Mouse (Mus musculus) bone marrow macrophage, adult 2 months (primary cell): ENCODE data around the gene Mef2b. TPM values are rescaled to one million over a fixed set of nuclear protein-coding genes. Genes with fewer than 3 reads are reported as not detected.
A peak's percentile ranks its signal among the peaks of the same experiment; 100 is the strongest.

Experiments used
- H3K27ac ChIP-seq: 2 replicates; pipeline ENCODE4 v1.5.1; 2012; ENCODE audit warnings: low read depth, low read length; ENCODE audit not compliant: insufficient read depth
- H3K4me1 ChIP-seq: 2 replicates; pipeline ENCODE4 v1.6.1; 2012; ENCODE audit warnings: low read length; ENCODE audit not compliant: control insufficient read depth, insufficient read depth
- H3K4me3 ChIP-seq: 2 replicates; pipeline ENCODE4 v1.5.1; 2012; ENCODE audit warnings: mild to moderate bottlenecking, low read length, moderate library complexity; ENCODE audit not compliant: insufficient read depth
- CTCF ChIP-seq: IDR thresholded peaks from 2 replicates; pipeline ENCODE4 v1.5.1; 2012; ENCODE audit warnings: low read depth, mild to moderate bottlenecking, low read length, moderate library complexity
- POLR2A ChIP-seq: IDR thresholded peaks from 2 replicates; pipeline ENCODE4 v1.6.1; 2012; ENCODE audit warnings: mild to moderate bottlenecking, low read depth, low read length, borderline replicate concordance
- polyA plus RNA-seq: library from polyadenylated mRNA; stranded (reverse); fragments of >200 nt; gene quantifications from 2 replicates; pipeline ENCODE4 v1.2.4, GENCODE M21; 2012; ENCODE audit not compliant: missing spikeins, insufficient read depth, insufficient read length

The Mef2b gene
- polyA plus RNA-seq, result not detected in 2 replicates

DNA sequence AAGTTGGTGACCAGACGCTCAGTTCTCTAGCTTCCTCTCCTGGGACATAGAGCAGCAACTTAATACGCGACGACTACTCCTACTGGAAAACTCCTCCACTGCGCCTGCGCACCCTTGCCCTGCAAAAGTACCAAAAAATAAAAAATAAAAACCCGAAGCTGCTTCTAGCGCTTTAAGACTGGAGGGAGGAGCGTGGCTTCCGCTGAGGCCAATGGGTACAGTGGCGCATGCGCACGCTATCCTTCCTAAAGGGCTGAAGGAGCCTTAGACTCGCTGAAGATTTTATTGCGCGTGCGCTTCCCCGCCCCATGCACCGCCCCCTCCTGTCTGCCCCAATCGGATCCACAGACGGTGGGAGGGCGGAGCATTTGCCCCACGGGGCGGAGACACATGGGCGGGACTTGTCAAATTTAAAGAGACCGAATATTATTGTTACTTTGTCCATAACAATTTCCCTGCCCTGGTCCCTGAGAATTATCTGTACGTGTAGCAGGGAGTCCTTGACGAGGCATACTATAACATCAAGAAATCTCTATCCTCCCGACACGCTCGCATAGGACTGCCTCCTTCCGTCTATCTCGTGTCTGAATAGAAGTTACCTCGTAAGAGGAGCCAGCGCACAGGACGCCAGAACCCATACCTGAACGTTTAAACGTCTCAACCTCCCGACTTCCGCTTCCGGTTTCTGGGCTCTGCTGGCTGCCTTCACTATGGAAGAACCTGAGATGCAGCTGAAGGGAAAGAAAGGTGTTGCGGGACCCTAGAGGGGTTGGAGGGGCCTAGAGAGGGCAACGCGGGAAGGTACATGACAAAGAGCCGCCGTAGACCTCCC is at the start of gene Mef2b, which contains the start of the genes Rfxank and Borcs8:
Gene Mef2b (plus strand): TSS at position 686 of the 832 bp plus-strand sequence.
Gene Rfxank (minus strand): TSS at position 129 of the 832 bp plus-strand sequence.
Gene Borcs8 (plus strand): TSS at position 474 of the 832 bp plus-strand sequence.
- Histone ChIP-seq H3K27ac (peak within 1 kb of the TSS; percentile 65), H3K4me1 (peaks cover 13% of the 10 kb centered on the region), H3K4me3 (peak within 1 kb of the TSS; percentile 75)
- no peak for TF ChIP-seq CTCF
- TF ChIP-seq POLR2A, result no peak

DNA sequence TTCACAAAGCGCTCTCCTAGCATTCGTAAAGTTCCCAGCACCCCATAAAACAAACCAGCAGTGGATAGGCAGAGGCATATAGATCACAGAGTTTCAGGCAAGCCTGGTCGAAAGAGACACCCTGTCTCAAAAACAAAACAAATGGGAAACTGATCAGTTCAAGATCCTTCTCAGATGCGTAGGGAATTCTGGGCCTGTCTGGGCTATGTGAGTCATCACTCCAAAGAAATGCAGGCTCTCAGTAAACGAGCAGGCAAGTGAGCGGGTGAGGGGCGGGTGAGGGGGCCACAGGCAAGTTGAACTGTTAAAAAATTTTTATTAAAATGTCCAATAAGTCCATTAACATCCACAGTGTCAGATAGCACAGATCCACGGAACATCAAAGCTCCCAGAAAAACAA is 46.7 kb upstream of the Mef2b start:
- Histone ChIP-seq H3K4me1 (no peaks in the 10 kb centered on the region), H3K27ac (no peak overlapping the region), H3K4me3 (no peak overlapping the region)
- no peak for TF ChIP-seq POLR2A
- TF ChIP-seq CTCF, result no peak

DNA sequence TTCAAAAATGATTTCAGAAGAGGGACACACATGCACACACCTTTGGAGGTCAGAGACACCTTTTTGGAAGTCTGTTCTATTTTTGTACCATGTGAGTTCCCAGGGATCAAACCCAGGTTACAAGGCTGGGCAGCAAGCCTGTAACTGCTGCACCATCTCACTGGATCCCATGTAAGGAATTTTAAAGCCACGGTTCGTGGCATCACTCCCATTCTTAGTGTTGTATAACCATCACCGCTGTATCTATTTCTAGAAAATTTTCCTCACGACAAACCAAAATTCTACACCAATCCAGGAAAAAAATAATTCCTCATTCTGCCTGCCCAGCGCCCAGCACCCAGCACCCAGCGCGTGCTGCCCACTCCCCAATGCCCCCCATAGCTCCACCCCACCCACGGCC is 40.2 kb upstream of the Mef2b start:
- no peaks in the 10 kb centered on the region for H3K4me1 ChIP-seq
- no peak overlapping the region for H3K4me3 ChIP-seq
- no peak for TF ChIP-seq CTCF
- no peak for TF ChIP-seq POLR2A

DNA sequence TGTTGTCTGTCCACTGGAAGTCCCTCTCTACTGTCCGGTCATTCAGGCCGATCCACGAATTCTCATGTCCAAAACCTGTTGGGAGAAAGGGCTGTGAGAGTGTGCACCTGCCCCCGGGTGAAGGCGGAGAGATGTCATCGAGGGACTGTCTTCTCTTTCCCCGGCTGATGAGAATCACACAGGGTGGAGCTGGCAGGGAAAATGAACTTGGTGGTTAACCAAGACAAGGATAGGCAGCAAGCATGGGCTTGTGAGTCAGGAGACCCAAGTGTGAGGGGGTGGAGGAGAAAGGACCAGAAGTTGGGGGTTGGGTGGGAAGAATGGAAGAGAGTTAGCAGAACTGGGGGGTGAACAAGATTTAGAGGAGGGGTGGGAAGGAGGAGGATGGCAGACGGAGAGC is 39.3 kb upstream of the Mef2b start:
- Histone ChIP-seq H3K27ac (no peak overlapping the region), H3K4me1 (peaks cover 5% of the 10 kb centered on the region; the same call in 1 of the 2 replicates), H3K4me3 (no peak overlapping the region)
- TF ChIP-seq CTCF (no peak), POLR2A (no peak)

More for the DNA sequence above, 40.2 kb upstream of the Mef2b start:
- H3K27ac ChIP-seq, result no peak overlapping the region

DNA sequence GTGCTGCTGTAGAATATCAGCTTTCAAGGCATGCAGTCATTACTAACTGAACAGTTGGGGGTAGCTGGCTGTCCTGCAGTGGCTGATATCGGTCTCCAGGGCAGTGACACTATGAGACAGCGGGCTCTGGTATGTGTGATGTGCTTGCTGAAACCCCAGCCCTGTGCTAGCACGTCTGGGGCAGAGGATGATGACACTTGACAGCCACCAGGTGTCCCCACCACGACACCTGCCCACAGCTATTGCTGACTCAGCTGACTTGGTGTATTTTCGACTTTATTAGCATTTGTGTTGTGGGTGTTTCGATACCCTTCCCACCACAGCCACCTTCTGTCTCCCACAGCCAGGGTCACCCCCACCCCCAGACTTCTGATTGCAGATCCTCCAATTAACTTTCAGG is 35.0 kb upstream of the Mef2b start:
- Histone ChIP-seq H3K27ac (no peak overlapping the region), H3K4me1 (peaks cover 5% of the 10 kb centered on the region; the same call in 1 of the 2 replicates), H3K4me3 (no peak overlapping the region)
- TF ChIP-seq CTCF (no peak), POLR2A (no peak)

DNA sequence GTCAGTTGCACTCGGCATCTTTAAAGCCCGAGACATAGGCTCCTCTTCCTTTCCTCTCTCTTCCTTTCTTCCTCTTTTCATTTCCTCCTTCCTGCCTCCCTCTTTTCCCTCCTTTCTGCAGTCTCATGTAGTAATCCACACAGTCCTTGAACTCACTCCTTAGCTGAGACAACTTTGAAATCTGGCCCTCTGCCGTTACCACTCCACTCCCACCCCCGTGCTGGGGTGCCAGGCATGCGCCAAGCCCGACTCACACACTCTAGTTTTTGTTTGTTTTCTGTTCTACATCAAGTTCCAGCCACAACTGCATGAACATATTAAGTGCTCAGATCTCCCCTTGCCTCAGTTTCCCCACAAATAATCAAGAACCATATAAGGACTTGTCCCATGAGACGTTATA is 34.6 kb upstream of the Mef2b start:
- Histone ChIP-seq H3K4me3 (no peak overlapping the region), H3K4me1 (peaks cover 5% of the 10 kb centered on the region; the same call in 1 of the 2 replicates), H3K27ac (no peak overlapping the region)
- TF ChIP-seq POLR2A (no peak), CTCF (no peak)

DNA sequence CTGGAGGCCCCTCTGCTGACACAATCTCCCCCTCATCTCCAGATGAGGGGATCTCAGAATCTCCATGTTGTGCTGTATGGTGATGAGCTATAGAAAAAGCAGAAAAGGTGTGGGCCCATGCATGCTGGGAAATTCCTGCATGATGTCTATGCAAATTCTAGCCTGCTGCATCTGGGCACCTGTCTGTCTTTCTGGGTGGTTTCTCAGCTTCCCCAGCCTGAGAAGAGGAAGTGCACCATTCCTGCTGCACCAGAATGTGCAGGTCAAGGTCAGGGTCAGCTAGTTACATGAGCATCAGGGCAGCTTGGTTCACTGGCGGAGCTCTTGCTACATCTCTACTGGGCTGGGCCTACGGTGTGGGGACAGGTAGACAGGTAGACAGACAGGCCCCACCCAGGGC is 29.1 kb upstream of the Mef2b start:
- TF ChIP-seq POLR2A, result no peak
- TF ChIP-seq CTCF, result no peak
- Histone ChIP-seq H3K4me3 (no peak overlapping the region), H3K27ac (no peak overlapping the region), H3K4me1 (no peaks in the 10 kb centered on the region)

DNA sequence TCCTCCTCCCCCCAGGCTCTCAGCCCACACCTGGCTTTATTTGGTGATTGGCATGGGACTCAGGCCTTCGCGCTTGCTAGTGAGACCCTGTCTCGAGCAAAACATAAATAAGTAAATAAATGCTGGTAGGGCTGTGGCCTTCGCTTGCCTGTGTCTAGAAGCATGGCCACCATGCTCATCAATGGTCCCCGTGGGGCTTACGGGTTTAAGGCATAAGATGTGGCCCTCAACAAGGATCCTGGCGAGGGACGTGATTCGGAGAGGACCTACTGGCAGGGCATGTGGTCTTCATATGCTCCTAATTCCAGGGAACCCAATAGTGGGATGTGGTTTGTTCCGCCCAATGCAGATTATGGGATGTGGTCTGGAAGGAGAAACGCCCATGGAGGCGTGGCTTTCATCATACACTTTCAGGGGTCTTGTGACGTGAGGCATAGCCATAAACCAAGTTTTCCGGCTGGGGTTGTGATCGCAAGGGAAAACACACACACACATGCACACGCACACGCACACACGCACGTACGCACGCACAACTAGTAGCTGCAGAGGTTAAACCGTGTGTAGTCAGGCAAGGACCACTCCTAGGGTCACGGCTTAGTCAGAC is 28.2 kb upstream of the Mef2b start:
- TF ChIP-seq CTCF (no peak), POLR2A (no peak)
- no peak overlapping the region for H3K27ac ChIP-seq
- no peak overlapping the region for H3K4me3 ChIP-seq
- H3K4me1 ChIP-seq, result no peaks in the 10 kb centered on the region

DNA sequence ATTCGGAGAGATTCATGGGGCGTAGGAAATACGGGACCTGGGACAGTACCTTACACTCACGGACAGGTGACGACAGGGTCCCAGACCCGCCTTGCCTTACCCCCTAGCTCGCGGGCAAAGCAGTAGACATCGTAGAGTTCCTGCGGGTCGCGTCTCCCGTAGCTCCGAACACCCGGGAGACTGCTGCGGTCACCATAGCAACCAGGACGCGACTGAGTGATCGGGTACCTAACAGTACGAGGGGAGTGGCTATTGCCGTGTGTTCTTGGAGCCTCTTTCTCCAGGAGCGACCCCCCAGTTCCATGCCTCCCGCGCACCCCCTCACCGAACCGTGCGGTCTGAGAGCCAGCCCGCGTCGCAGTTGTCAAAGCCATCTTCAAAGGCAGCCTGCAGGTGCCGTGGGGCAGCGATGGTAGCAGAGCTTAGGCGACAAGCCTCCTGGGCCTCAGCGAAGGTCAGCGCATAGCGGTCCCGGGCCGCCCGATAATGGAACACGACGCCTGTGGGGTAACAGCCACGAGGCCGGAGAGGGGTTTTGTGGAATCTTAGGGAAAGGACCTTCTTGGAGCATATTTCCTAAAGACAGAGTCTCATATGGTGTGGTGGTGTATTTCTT is 27.0 kb upstream of the Mef2b start:
- Histone ChIP-seq H3K4me3 (no peak overlapping the region), H3K4me1 (no peaks in the 10 kb centered on the region), H3K27ac (no peak overlapping the region)
- TF ChIP-seq CTCF (no peak), POLR2A (no peak)

DNA sequence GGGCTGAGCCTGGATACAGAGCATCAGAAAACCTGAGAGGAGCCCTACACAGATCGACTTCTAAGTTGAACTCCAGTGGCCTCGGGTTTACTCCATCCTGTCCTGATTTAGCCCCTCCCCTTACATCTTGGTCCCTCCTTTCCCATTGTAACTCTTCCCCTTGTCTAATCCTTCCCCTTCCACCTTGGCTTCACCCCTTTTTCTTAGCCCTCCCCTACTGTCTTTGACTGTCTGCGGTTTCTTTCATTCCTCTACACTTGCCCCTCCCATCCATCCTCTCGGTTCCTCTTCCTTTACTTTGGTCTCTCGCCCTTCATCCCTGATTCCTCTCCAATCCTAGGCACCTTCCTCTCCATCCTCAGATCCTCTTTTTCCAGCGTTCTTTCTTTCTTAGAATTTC is 25.0 kb upstream of the Mef2b start:
- H3K27ac ChIP-seq, result no peak overlapping the region
- H3K4me3 ChIP-seq, result no peak overlapping the region
- H3K4me1 ChIP-seq, result no peaks in the 10 kb centered on the region
- TF ChIP-seq POLR2A (no peak), CTCF (no peak)
